Mouse (Mus musculus) neural tube, embryonic 13.5 days (tissue): Measurements from ENCODE around the gene Galnt3. TPM values are rescaled to one million over a fixed set of nuclear protein-coding genes. Genes with fewer than 3 reads are reported as not detected.

Experiments used
- ATAC-seq: fragments of 200-750 bp; cut with Nextera tagmentation; 2 replicates; pipeline ENCODE4 v1.8.0; 2017; ENCODE audit warnings: low read depth, mild to moderate bottlenecking, moderate TSS enrichment, moderate library complexity
- H3K27ac ChIP-seq: fragments of 300-500 bp; sonication (generic); replicated peaks from 2 replicates; pipeline ENCODE4 v1.5.1; 2015; ENCODE audit warnings: moderate library complexity, mild to moderate bottlenecking, inconsistent platforms
- H3K27me3 ChIP-seq: fragments of 300-500 bp; sonication (generic); 2 replicates; pipeline ENCODE4 v1.6.1; 2015; ENCODE audit warnings: mild to moderate bottlenecking, inconsistent platforms
- H3K36me3 ChIP-seq: fragments of 300-500 bp; sonication (generic); 2 replicates; pipeline ENCODE4 v1.6.1; 2015; ENCODE audit warnings: mild to moderate bottlenecking, inconsistent platforms
- H3K4me1 ChIP-seq: fragments of 300-500 bp; sonication (generic); replicated peaks from 2 replicates; pipeline ENCODE4 v1.6.1; 2015; ENCODE audit warnings: inconsistent platforms
- H3K4me2 ChIP-seq: fragments of 300-500 bp; sonication (generic); 2 replicates; pipeline ENCODE4 v1.6.1; 2015; ENCODE audit warnings: inconsistent platforms, mild to moderate bottlenecking, moderate library complexity
- H3K4me3 ChIP-seq: fragments of 300-500 bp; sonication (generic); 2 replicates; pipeline ENCODE4 v1.5.1; 2015; ENCODE audit warnings: mild to moderate bottlenecking, inconsistent platforms
- H3K9ac ChIP-seq: fragments of 300-500 bp; sonication (generic); 2 replicates; pipeline ENCODE4 v1.6.1; 2015; ENCODE audit warnings: moderate library complexity, mild to moderate bottlenecking, inconsistent platforms
- H3K9me3 ChIP-seq: fragments of 300-500 bp; sonication (generic); 2 replicates; pipeline ENCODE4 v1.6.1; 2016; ENCODE audit warnings: inconsistent platforms
- WGBS: fragments of 180-500 bp; shearing (Covaris S2); methylation state at CpG from one replicate; pipeline ENCODE4 v1.1.7; 2015; 5-methylcytosine and 5-hydroxymethylcytosine counted together
- polyA plus RNA-seq: library from polyadenylated mRNA; unstranded; fragments of >200 nt; fragmentation: Nextera tagmentation; extraction: Ambion mirVana; gene quantifications from 2 replicates; pipeline ENCODE4 v1.2.1, GENCODE M21; 2015

The Galnt3 gene
- polyA plus RNA-seq, 1 experiment from 2014 or later, result 0.39 TPM

- 56% methylated on average over 9 of the region's 9 CpGs for WGBS
- Histone ChIP-seq H3K4me3 (no peak overlapping the region), H3K9me3 (no peaks in the 10 kb centered on the region), H3K27ac (peak overlapping the region; percentile 38; the same call in 1 of the 2 replicates), H3K4me1 (peaks cover 29% of the 10 kb centered on the region), H3K4me2 (no peak overlapping the region), H3K9ac (no peak overlapping the region), H3K27me3 (no peaks in the 10 kb centered on the region), H3K36me3 (no peaks in the 10 kb centered on the region)
- peak; percentile 55 for ATAC-seq
Observed at GRCm38 (mm10) chr2:66041917-66042419, 82.8 kb downstream of the Galnt3 start.

DNA sequence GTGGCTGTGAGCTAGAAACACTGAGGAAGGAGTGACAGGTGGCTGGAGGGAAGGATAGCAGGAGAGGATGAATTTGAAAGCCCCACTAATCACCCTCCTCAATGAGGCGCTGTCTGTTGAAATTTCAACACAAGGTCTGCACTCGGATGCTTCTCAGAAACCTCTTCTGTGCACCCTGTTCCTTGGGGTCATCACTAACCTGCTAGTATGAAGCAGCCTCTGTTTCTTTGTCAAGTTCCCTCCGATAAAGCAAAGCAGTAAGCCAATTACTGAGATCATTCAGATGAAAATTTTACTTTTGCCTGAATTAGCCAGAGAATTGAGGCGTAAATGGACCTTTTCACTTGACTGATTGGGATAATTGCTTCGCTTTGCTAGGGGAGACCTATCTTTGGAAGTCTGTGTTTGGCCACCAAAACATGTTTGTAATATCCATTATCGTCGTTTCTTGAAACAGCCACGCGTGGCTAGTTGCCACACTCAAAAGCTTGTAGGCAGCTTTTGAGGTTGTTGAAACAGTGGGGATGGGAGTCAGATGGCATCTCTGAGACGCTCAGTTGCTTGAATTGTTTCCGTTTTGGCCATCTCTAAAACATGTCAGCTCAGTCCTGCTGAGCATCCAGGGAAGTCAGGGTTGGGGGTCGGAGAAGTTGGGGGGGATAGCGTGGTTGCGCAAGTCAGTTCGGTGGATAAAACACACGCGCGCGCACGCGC is 83.4 kb downstream of the Galnt3 start:
- Histone ChIP-seq H3K27ac (peak overlapping the region; percentile 38), H3K4me1 (peaks cover 29% of the 10 kb centered on the region), H3K36me3 (no peaks in the 10 kb centered on the region), H3K9ac (no peak overlapping the region), H3K4me3 (no peak overlapping the region), H3K9me3 (no peaks in the 10 kb centered on the region), H3K4me2 (no peak overlapping the region), H3K27me3 (no peaks in the 10 kb centered on the region)
- no peak for ATAC-seq
- WGBS, result 75% methylated on average over 21 of the region's 21 CpGs

DNA sequence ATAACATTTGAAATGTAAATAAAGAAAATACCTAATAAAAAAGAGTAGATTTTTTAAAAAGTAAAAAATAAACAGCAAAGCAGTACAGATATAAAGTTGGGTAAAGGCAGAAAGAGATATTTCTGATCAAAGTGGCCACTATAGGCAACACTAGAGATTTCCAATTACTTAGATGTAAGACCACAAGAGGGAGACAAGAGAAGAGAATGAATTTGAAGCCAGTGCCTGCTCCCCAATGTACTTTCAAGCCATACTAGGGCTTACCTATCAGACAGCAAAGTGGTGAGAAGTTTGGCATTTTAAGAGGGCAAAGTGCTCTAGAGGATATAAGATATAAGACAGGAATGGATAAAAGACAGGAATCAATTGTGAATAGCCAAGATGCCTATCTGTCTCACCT is 84.2 kb downstream of the Galnt3 start:
- no peak overlapping the region for H3K9ac ChIP-seq
- no peak for ATAC-seq
- H3K36me3 ChIP-seq, result no peaks in the 10 kb centered on the region
- H3K4me1 ChIP-seq, result peaks cover 29% of the 10 kb centered on the region
- no peak overlapping the region for H3K4me2 ChIP-seq
- no peaks in the 10 kb centered on the region for H3K27me3 ChIP-seq
- H3K27ac ChIP-seq, result no peak overlapping the region
- no peak overlapping the region for H3K4me3 ChIP-seq
- H3K9me3 ChIP-seq, result no peaks in the 10 kb centered on the region

GRCm38 (mm10) chr2:66034907-66035679 is 89.7 kb downstream of the Galnt3 start:
- no peak overlapping the region for H3K4me3 ChIP-seq
- H3K36me3 ChIP-seq, result no peaks in the 10 kb centered on the region
- ATAC-seq, result peak; percentile 78
- H3K9me3 ChIP-seq, result no peaks in the 10 kb centered on the region
- 0 out of 2 replicates have a peak, but pooled peaks cover 3% of the 10 kb centered on the region for H3K4me1 ChIP-seq
- 64% methylated on average over 9 of the region's 9 CpGs for WGBS
- H3K9ac ChIP-seq, result no peak overlapping the region
- no peaks in the 10 kb centered on the region for H3K27me3 ChIP-seq
- H3K4me2 ChIP-seq, result no peak overlapping the region
- H3K27ac ChIP-seq, result no peak overlapping the region; the same call in 1 of the 2 replicates

Other genes with a start within 250 kb of the Galnt3 start
- gene Ttc21b, start 131.6 kb upstream of the Galnt3 start, polyA plus RNA-seq, result 11.2 and 11.7 TPM in 2 replicates